ENCODE assay signal across 7 mouse cellular contexts in genomic region chr4:86632556-86632955, GRCm38 (mm10). TPM values are rescaled to one million over a fixed set of nuclear protein-coding genes. Genes with fewer than 3 reads are reported as not detected.
A peak's percentile ranks its signal among the peaks of the same experiment; 100 is the strongest.
DNase-seq lines count a peak whose midpoint lies in the region; ATAC-seq and TF ChIP-seq lines count a peak whose summit lies in the region.
"Not testable (repeated sequence)": the region's sequence is repeated elsewhere in the genome, so short reads cannot be mapped to it uniquely, and the experiment has no call there.

No protein-coding gene starts in this region.

- H3K9me3 ChIP-seq in intestine, embryonic 14.5 days (ENCODE audit: control insufficient read depth, low read length); kidney, embryonic 15.5 days (replicated peaks); lung, embryonic 15.5 days; stomach, embryonic 14.5 days (ENCODE audit: control insufficient read depth, low read depth, low read length): not testable (repeated sequence)

- not testable (repeated sequence) for H3K9ac ChIP-seq in intestine, embryonic 14.5 days (ENCODE audit: low read length); kidney, embryonic 15.5 days; lung, embryonic 15.5 days; stomach, embryonic 14.5 days (replicated peaks; ENCODE audit: low read depth, low read length)

- peak overlapping the region; percentile 8; the same call in 1 of the 2 replicates for H3K27ac ChIP-seq in bone marrow macrophage, adult 2 months (ENCODE audit: insufficient read depth, low read depth, low read length)
- H3K27ac ChIP-seq in intestine, embryonic 14.5 days (ENCODE audit: low read depth); kidney, embryonic 15.5 days; lung, embryonic 15.5 days; stomach, embryonic 14.5 days (ENCODE audit: low read length): not testable (repeated sequence)

- peaks cover 11% of the 10 kb centered on the region for H3K4me1 ChIP-seq in bone marrow macrophage, adult 2 months (ENCODE audit: control insufficient read depth, insufficient read depth, low read length)
- H3K4me1 ChIP-seq in intestine, embryonic 14.5 days (replicated peaks; ENCODE audit: control insufficient read depth, insufficient read depth, low read length); kidney, embryonic 15.5 days; lung, embryonic 15.5 days; stomach, embryonic 14.5 days (ENCODE audit: control insufficient read depth, insufficient read depth, low read length): not testable (repeated sequence)

- H3K36me3 ChIP-seq in intestine, embryonic 14.5 days (ENCODE audit: control insufficient read depth, insufficient read depth, low read length); kidney, embryonic 15.5 days; lung, embryonic 15.5 days; stomach, embryonic 14.5 days (ENCODE audit: control insufficient read depth, insufficient read depth, low read length): not testable (repeated sequence)

- DNase-seq in intestine, embryonic 14.5 days (ENCODE audit: low spot score), result not testable (repeated sequence)

- TF ChIP-seq POLR2A in bone marrow macrophage, adult 2 months (IDR thresholded peaks at IDR 0.05; ENCODE audit: borderline replicate concordance, low read depth, low read length), result not testable (repeated sequence)

- peak; percentile 84 for ATAC-seq in erythroid progenitor cell, adult 5-6 weeks (replicated peaks; ENCODE audit: low FRiP score, poor library complexity, severe bottlenecking)
- 0 out of 2 replicates have a peak, but pooled peaks have one; percentile 53 for ATAC-seq in intestine, embryonic 14.5 days (replicated peaks; ENCODE audit: low FRiP score, low TSS enrichment, low read depth)
- 0 out of 2 replicates have a peak, but pooled peaks have one; percentile 58 for ATAC-seq in kidney, embryonic 15.5 days (replicated peaks; ENCODE audit: low FRiP score)
- ATAC-seq in lung, embryonic 15.5 days (ENCODE audit: borderline replicate concordance, extremely low read depth, low FRiP score, low TSS enrichment), result peak; percentile 39; the same call in 1 of the 2 replicates
- ATAC-seq in megakaryocyte progenitor cell, adult 5-6 weeks (replicated peaks; ENCODE audit: poor library complexity), result peak; percentile 85
- ATAC-seq in stomach, embryonic 14.5 days (ENCODE audit: insufficient number of reproducible peaks, insufficient read depth, low FRiP score, low read depth), result 0 out of 2 replicates have a peak, but pooled peaks have one; percentile 44

- 64% methylated on average over 4 of the region's 5 CpGs for WGBS in intestine, embryonic 14.5 days
- WGBS in kidney, embryonic 15.5 days, result 63% methylated on average over 5 of the region's 5 CpGs
- WGBS in lung, embryonic 15.5 days, result 72% methylated on average over 5 of the region's 5 CpGs
- WGBS in stomach, embryonic 14.5 days, result 73% methylated on average over 4 of the region's 5 CpGs

- TF ChIP-seq CTCF in bone marrow macrophage, adult 2 months (IDR thresholded peaks at IDR 0.05; ENCODE audit: low read depth, low read length), result not testable (repeated sequence)

- H3K27me3 ChIP-seq in intestine, embryonic 14.5 days (replicated peaks; ENCODE audit: control insufficient read depth, insufficient read depth, low read length); kidney, embryonic 15.5 days; lung, embryonic 15.5 days; stomach, embryonic 14.5 days (ENCODE audit: control insufficient read depth, insufficient read depth, low read length): not testable (repeated sequence)

- not testable (repeated sequence) for H3K4me3 ChIP-seq in bone marrow macrophage, adult 2 months (ENCODE audit: insufficient read depth, low read length); intestine, embryonic 14.5 days (ENCODE audit: low read depth, low read length); kidney, embryonic 15.5 days (replicated peaks); lung, embryonic 15.5 days; stomach, embryonic 14.5 days (ENCODE audit: low read depth, low read length)

- not testable (repeated sequence) for H3K4me2 ChIP-seq in intestine, embryonic 14.5 days (ENCODE audit: low read length); kidney, embryonic 15.5 days; lung, embryonic 15.5 days; stomach, embryonic 14.5 days (replicated peaks; ENCODE audit: low read depth, low read length)

RNA-seq across cellular contexts. Expression of gene Haus6, which starts 20.7 kb away (rescaled TPM):
- polyA plus RNA-seq in bone marrow macrophage, adult 2 months (2012; ENCODE audit: insufficient read depth, insufficient read length, missing spikeins), result 7.3 and 8.8 TPM in 2 replicates
- total RNA-seq in erythroid progenitor cell, adult 5-6 weeks (2015; ENCODE audit: low replicate concordance), result 11.5 and 19.3 TPM in 2 replicates
- 16.9 and 27.2 TPM in 2 replicates for total RNA-seq in erythroid progenitor cell, adult 5-6 weeks (2017; ENCODE audit: low replicate concordance)
- polyA plus RNA-seq in intestine, embryonic 14.5 days (2014; fragmentation: Nextera tagmentation; extraction: Ambion mirVana), result 18.3 and 20.4 TPM in 2 replicates
- polyA plus RNA-seq in kidney, embryonic 15.5 days (2015; fragmentation: Nextera tagmentation; extraction: Ambion mirVana), result 19.3 and 20.7 TPM in 2 replicates
- 21.4 and 21.5 TPM in 2 replicates for polyA plus RNA-seq in lung, embryonic 15.5 days (2015; fragmentation: Nextera tagmentation; extraction: Ambion mirVana)
- total RNA-seq in megakaryocyte progenitor cell, adult 5-6 weeks (2015), result 22.6 and 26.3 TPM in 2 replicates
- total RNA-seq in megakaryocyte progenitor cell, adult 5-6 weeks (2017), result 28.4 and 35.1 TPM in 2 replicates
- 16.7 and 18.7 TPM in 2 replicates for polyA plus RNA-seq in stomach, embryonic 14.5 days (2014; fragmentation: Nextera tagmentation; extraction: Ambion mirVana)

RNA-seq across cellular contexts. Expression of gene Plin2, which starts 37.3 kb away (rescaled TPM):
- polyA plus RNA-seq in bone marrow macrophage, adult 2 months (2012; ENCODE audit: insufficient read depth, insufficient read length, missing spikeins), result 397 and 415 TPM in 2 replicates
- 16.3 and 24.1 TPM in 2 replicates for total RNA-seq in erythroid progenitor cell, adult 5-6 weeks (2015; ENCODE audit: low replicate concordance)
- total RNA-seq in erythroid progenitor cell, adult 5-6 weeks (2017; ENCODE audit: low replicate concordance), result 18.5 and 30.5 TPM in 2 replicates
- 75.1 and 78.0 TPM in 2 replicates for polyA plus RNA-seq in intestine, embryonic 14.5 days (2014; fragmentation: Nextera tagmentation; extraction: Ambion mirVana)
- 58.0 and 70.8 TPM in 2 replicates for polyA plus RNA-seq in kidney, embryonic 15.5 days (2015; fragmentation: Nextera tagmentation; extraction: Ambion mirVana)
- 124 and 134 TPM in 2 replicates for polyA plus RNA-seq in lung, embryonic 15.5 days (2015; fragmentation: Nextera tagmentation; extraction: Ambion mirVana)
- 40.5 and 58.5 TPM in 2 replicates for total RNA-seq in megakaryocyte progenitor cell, adult 5-6 weeks (2015)
- 75.9 and 78.3 TPM in 2 replicates for total RNA-seq in megakaryocyte progenitor cell, adult 5-6 weeks (2017)
- 59.6 and 60.1 TPM in 2 replicates for polyA plus RNA-seq in stomach, embryonic 14.5 days (2014; fragmentation: Nextera tagmentation; extraction: Ambion mirVana)

RNA-seq across cellular contexts. Expression of gene Rraga, which starts 57.1 kb away (rescaled TPM):
- 49.6 and 50.7 TPM in 2 replicates for polyA plus RNA-seq in bone marrow macrophage, adult 2 months (2012; ENCODE audit: insufficient read depth, insufficient read length, missing spikeins)
- total RNA-seq in erythroid progenitor cell, adult 5-6 weeks (2015; ENCODE audit: low replicate concordance), result 19.7 and 40.0 TPM in 2 replicates
- 8.3 and 14.5 TPM in 2 replicates for total RNA-seq in erythroid progenitor cell, adult 5-6 weeks (2017; ENCODE audit: low replicate concordance)
- 81.0 and 83.1 TPM in 2 replicates for polyA plus RNA-seq in intestine, embryonic 14.5 days (2014; fragmentation: Nextera tagmentation; extraction: Ambion mirVana)
- polyA plus RNA-seq in kidney, embryonic 15.5 days (2015; fragmentation: Nextera tagmentation; extraction: Ambion mirVana), result 82.4 and 83.1 TPM in 2 replicates
- 71.7 and 77.5 TPM in 2 replicates for polyA plus RNA-seq in lung, embryonic 15.5 days (2015; fragmentation: Nextera tagmentation; extraction: Ambion mirVana)
- 31.0 and 34.5 TPM in 2 replicates for total RNA-seq in megakaryocyte progenitor cell, adult 5-6 weeks (2015)
- 12.4 and 12.5 TPM in 2 replicates for total RNA-seq in megakaryocyte progenitor cell, adult 5-6 weeks (2017)
- polyA plus RNA-seq in stomach, embryonic 14.5 days (2014; fragmentation: Nextera tagmentation; extraction: Ambion mirVana), result 81.8 and 96.6 TPM in 2 replicates
